Mouse (Mus musculus): Measurements from ENCODE around the gene Gm38431. TPM values are rescaled to one million over a fixed set of nuclear protein-coding genes. Genes with fewer than 3 reads are reported as not detected.

Gm38431 gene
- total and polyA plus RNA-seq, 3 experiments, result 2.8 to 382 (median 95.6) TPM

GRCm38 (mm10) chr9:21134595-21135328 lies 43.0 kb upstream of the Gm38431 start:
- Histone ChIP-seq H3K27me3 (ENCODE audit: insufficient read depth, low read length) (no peaks in the 10 kb centered on the region), H3K4me1 (ENCODE audit: insufficient read depth, low read depth, low read length) (peaks cover 40% of the 10 kb centered on the region), H3K36me3 (replicated peaks) (peaks cover 57% of the 10 kb centered on the region), H3K4me3 (ENCODE audit: low read depth, low read length) (no peak overlapping the region), H3K9me3 (replicated peaks) (no peaks in the 10 kb centered on the region)
- TF ChIP-seq GATA1 (IDR thresholded peaks at IDR 0.05; ENCODE audit: borderline replicate concordance, low read length), result no peak
- TF ChIP-seq GATA2 (IDR thresholded peaks at IDR 0.05; ENCODE audit: borderline replicate concordance, low read depth, low read length), result no peak
- TF ChIP-seq POLR2AphosphoS5 (IDR thresholded peaks at IDR 0.05; ENCODE audit: insufficient replicate concordance, low read depth, low read length), result no peak
- no peak for TF ChIP-seq CTCF (IDR thresholded peaks at IDR 0.05; ENCODE audit: low read depth, low read length)
- no peak for TF ChIP-seq TAL1 (conservative IDR thresholded peaks at IDR 0.05; ENCODE audit: low read depth, low read length)
- ATAC-seq (ENCODE audit: extremely low read depth, insufficient number of reproducible peaks, low FRiP score, poor library complexity, severe bottlenecking) (no peak), DNase-seq (ENCODE audit: low spot score) (no peak)

- Histone ChIP-seq H3K27me3 (ENCODE audit: insufficient read depth, low read length) (no peaks in the 10 kb centered on the region), H3K4me1 (ENCODE audit: insufficient read depth, low read depth, low read length) (peaks cover 48% of the 10 kb centered on the region), H3K36me3 (replicated peaks) (peaks cover 54% of the 10 kb centered on the region), H3K9me3 (replicated peaks) (no peaks in the 10 kb centered on the region), H3K4me3 (ENCODE audit: low read depth, low read length) (no peak overlapping the region)
- ATAC-seq (ENCODE audit: extremely low read depth, insufficient number of reproducible peaks, low FRiP score, poor library complexity, severe bottlenecking), result no peak
- TF ChIP-seq TAL1 (conservative IDR thresholded peaks at IDR 0.05; ENCODE audit: low read depth, low read length) (no peak), GATA2 (IDR thresholded peaks at IDR 0.05; ENCODE audit: borderline replicate concordance, low read depth, low read length) (no peak), CTCF (IDR thresholded peaks at IDR 0.05; ENCODE audit: low read depth, low read length) (no peak), GATA1 (IDR thresholded peaks at IDR 0.05; ENCODE audit: borderline replicate concordance, low read length) (no peak), POLR2AphosphoS5 (IDR thresholded peaks at IDR 0.05; ENCODE audit: insufficient replicate concordance, low read depth, low read length) (no peak)
- no peak for DNase-seq (ENCODE audit: low spot score)
Measured at GRCm38 (mm10) chr9:21133064-21133707, 41.4 kb upstream of the Gm38431 start.

GRCm38 (mm10) chr9:21132102-21132775 lies 40.4 kb upstream of the Gm38431 start:
- ATAC-seq (ENCODE audit: extremely low read depth, insufficient number of reproducible peaks, low FRiP score, poor library complexity, severe bottlenecking) (no peak), DNase-seq (ENCODE audit: low spot score) (no peak)
- H3K36me3 ChIP-seq (replicated peaks), result peaks cover 52% of the 10 kb centered on the region
- H3K4me3 ChIP-seq (ENCODE audit: low read depth, low read length), result no peak overlapping the region
- H3K27me3 ChIP-seq (ENCODE audit: insufficient read depth, low read length), result no peaks in the 10 kb centered on the region
- H3K9me3 ChIP-seq (replicated peaks), result no peaks in the 10 kb centered on the region
- no peak for TF ChIP-seq TAL1 (conservative IDR thresholded peaks at IDR 0.05; ENCODE audit: low read depth, low read length)
- no peak for TF ChIP-seq GATA2 (IDR thresholded peaks at IDR 0.05; ENCODE audit: borderline replicate concordance, low read depth, low read length)
- TF ChIP-seq CTCF (IDR thresholded peaks at IDR 0.05; ENCODE audit: low read depth, low read length), result no peak
- TF ChIP-seq POLR2AphosphoS5 (IDR thresholded peaks at IDR 0.05; ENCODE audit: insufficient replicate concordance, low read depth, low read length), result no peak
- TF ChIP-seq GATA1 (IDR thresholded peaks at IDR 0.05; ENCODE audit: borderline replicate concordance, low read length), result no peak
- H3K4me1 ChIP-seq (ENCODE audit: insufficient read depth, low read depth, low read length), result peaks cover 44% of the 10 kb centered on the region

DNA sequence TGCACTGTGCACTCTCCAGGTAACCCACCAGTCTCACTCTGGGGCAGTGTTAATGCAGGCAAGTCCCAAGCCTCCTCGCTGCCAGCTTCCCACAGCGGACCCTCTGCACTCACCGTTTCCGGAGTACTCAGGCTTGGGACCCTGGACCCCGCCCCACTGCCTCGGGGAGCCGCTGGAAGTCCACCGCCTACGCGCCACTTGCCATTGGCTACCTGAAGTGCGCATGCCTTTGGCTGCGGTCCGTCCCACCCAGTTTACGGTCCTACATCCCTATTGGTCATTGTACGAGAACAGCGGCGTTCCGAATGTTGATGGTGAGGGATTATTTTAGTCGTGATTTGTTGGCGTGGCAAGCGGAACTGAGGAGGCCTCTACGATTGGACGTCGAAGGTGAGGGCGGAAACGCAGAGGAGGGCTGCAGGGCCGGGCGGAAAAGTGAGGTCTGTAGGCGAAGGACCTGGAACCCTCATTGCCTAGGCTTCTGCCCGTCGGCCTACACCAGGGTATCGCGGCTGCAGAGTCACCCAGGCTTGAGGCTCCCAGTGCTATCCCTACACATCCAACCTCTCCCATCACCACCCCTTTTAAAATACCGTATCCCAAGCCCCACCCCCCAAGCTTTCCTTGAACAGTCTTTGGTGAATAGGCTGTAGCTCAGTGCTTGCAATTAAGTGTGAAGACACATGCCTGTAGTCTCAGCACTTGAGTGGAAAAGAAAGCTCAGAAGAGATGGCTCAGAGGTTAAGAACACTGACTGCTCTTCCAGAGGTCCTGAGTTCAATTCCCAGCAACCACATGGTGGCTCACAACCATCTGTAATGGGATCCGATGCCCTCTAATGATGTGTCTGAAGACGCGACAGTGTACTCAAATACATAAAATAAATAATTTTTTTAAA lies 39.5 kb upstream of the Gm38431 start, which contains the start of gene Tyk2:
Gene Tyk2 (minus strand): TSS at position 185 of the 898 bp plus-strand sequence.
- H3K4me1 ChIP-seq (ENCODE audit: insufficient read depth, low read depth, low read length), result peaks cover 47% of the 10 kb centered on the region
- H3K9me3 ChIP-seq (replicated peaks), result no peaks in the 10 kb centered on the region
- peak; percentile 97 for ATAC-seq (ENCODE audit: extremely low read depth, insufficient number of reproducible peaks, low FRiP score, poor library complexity, severe bottlenecking)

DNA sequence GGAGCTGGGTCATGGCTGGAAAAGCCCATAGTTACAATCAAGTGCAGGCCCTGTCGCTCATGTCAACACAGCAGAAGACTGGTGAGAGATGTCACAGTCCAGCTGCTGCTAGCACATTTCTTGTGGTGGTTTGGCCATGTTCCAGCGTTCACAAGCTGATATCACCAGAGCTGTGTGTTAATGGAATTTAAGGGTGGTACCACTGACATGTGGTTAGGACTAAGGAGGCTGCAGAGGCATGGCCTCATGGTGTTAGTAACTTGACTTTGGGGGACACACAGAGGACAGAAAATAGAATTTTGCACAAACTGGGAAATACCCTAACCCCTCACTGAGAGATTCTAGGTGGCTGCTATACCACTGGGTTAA lies 34.4 kb upstream of the Gm38431 start:
- peaks cover 82% of the 10 kb centered on the region for H3K36me3 ChIP-seq (replicated peaks)
- ATAC-seq (ENCODE audit: extremely low read depth, insufficient number of reproducible peaks, low FRiP score, poor library complexity, severe bottlenecking) (no peak), DNase-seq (ENCODE audit: low spot score) (peak; percentile 34)
- no peak overlapping the region for H3K4me3 ChIP-seq (ENCODE audit: low read depth, low read length)
- TF ChIP-seq CTCF (IDR thresholded peaks at IDR 0.05; ENCODE audit: low read depth, low read length), result no peak
- no peak for TF ChIP-seq GATA1 (IDR thresholded peaks at IDR 0.05; ENCODE audit: borderline replicate concordance, low read length)
- TF ChIP-seq POLR2AphosphoS5 (IDR thresholded peaks at IDR 0.05; ENCODE audit: insufficient replicate concordance, low read depth, low read length), result no peak
- TF ChIP-seq GATA2 (IDR thresholded peaks at IDR 0.05; ENCODE audit: borderline replicate concordance, low read depth, low read length), result no peak
- TF ChIP-seq TAL1 (conservative IDR thresholded peaks at IDR 0.05; ENCODE audit: low read depth, low read length), result no peak
- no peaks in the 10 kb centered on the region for H3K27me3 ChIP-seq (ENCODE audit: insufficient read depth, low read length)
- H3K4me1 ChIP-seq (ENCODE audit: insufficient read depth, low read depth, low read length), result peaks cover 30% of the 10 kb centered on the region
- no peaks in the 10 kb centered on the region for H3K9me3 ChIP-seq (replicated peaks)

More for the DNA sequence above, 39.5 kb upstream of the Gm38431 start, which contains the start of gene Tyk2:
- DNase-seq (ENCODE audit: low spot score), result peak; percentile 99
- Histone ChIP-seq H3K36me3 (replicated peaks) (peaks cover 53% of the 10 kb centered on the region), H3K4me3 (ENCODE audit: low read depth, low read length) (peak within 1 kb of the TSS; percentile 80), H3K27me3 (ENCODE audit: insufficient read depth, low read length) (no peaks in the 10 kb centered on the region)
- no peak for TF ChIP-seq GATA1 (IDR thresholded peaks at IDR 0.05; ENCODE audit: borderline replicate concordance, low read length)
- no peak for TF ChIP-seq POLR2AphosphoS5 (IDR thresholded peaks at IDR 0.05; ENCODE audit: insufficient replicate concordance, low read depth, low read length)
- no peak for TF ChIP-seq CTCF (IDR thresholded peaks at IDR 0.05; ENCODE audit: low read depth, low read length)
- TF ChIP-seq TAL1 (conservative IDR thresholded peaks at IDR 0.05; ENCODE audit: low read depth, low read length), result no peak
- TF ChIP-seq GATA2 (IDR thresholded peaks at IDR 0.05; ENCODE audit: borderline replicate concordance, low read depth, low read length), result no peak
